Mouse (Mus musculus) erythroblast, embryonic 14.5 days (primary cell): ENCODE results near the gene Heatr6. TPM values are rescaled to one million over a fixed set of nuclear protein-coding genes. Genes with fewer than 3 reads are reported as not detected.

Experiments
- H3K27me3 ChIP-seq: 2 replicates; pipeline ENCODE4 v1.6.1; 2012; ENCODE audit warnings: inconsistent platforms; ENCODE audit not compliant: control insufficient read depth
- H3K36me3 ChIP-seq: 2 replicates; pipeline ENCODE4 v1.6.1; 2012; ENCODE audit warnings: mild to moderate bottlenecking, inconsistent platforms; ENCODE audit not compliant: control insufficient read depth
- H3K4me1 ChIP-seq: 2 replicates; pipeline ENCODE4 v1.6.1; 2012; ENCODE audit warnings: inconsistent platforms; ENCODE audit not compliant: control insufficient read depth
- H3K4me3 ChIP-seq: replicated peaks from 2 replicates; pipeline ENCODE3; 2012; ENCODE audit warnings: moderate library complexity, mild to moderate bottlenecking, inconsistent platforms
- H3K9me3 ChIP-seq: 2 replicates; pipeline ENCODE4 v1.6.1; 2012; ENCODE audit warnings: low read length, inconsistent platforms, mixed read lengths; ENCODE audit not compliant: control insufficient read depth
- GATA1 ChIP-seq: IDR thresholded peaks from 2 replicates; pipeline ENCODE4 v1.6.1; 2012; ENCODE audit warnings: low read length, inconsistent platforms, mixed read lengths
- TAL1 ChIP-seq: IDR thresholded peaks from 3 replicates; pipeline ENCODE4 v1.6.1; 2012; ENCODE audit warnings: low read length, inconsistent platforms, mixed read lengths
- polyA plus RNA-seq: library from polyadenylated mRNA; stranded (reverse); fragments of >175 nt; gene quantifications from 2 replicates; pipeline ENCODE4 v1.2.3, GENCODE M21; 2012

The Heatr6 gene
- polyA plus RNA-seq, 1 experiment, result 0.15 TPM

DNA sequence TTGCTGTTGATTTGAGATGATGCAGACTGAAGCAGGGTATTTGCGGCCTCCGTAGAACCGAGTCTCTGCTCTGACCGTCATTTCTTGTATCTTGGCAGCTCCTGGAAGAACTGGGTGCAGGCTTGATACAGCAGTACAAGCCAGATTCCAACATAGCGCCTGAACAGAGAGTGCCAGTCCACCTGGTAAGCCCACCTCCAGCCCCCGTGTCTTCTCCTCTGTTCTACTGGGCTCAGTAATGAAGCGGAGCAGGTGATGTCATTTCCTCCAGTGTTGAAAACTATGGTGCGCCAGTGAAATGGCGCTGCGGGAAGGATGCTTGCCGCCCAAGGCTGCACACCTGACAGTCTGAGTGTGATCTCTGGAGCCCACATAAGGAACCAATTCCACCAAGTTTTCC lies 20.8 kb downstream of the Heatr6 start:
- H3K9me3 ChIP-seq, result no peaks in the 10 kb centered on the region
- H3K36me3 ChIP-seq, result peaks cover 81% of the 10 kb centered on the region
- H3K4me1 ChIP-seq, result no peaks in the 10 kb centered on the region
- no peak overlapping the region for H3K4me3 ChIP-seq
- H3K27me3 ChIP-seq, result no peaks in the 10 kb centered on the region
- no peak for TF ChIP-seq TAL1
- TF ChIP-seq GATA1, result no peak

DNA sequence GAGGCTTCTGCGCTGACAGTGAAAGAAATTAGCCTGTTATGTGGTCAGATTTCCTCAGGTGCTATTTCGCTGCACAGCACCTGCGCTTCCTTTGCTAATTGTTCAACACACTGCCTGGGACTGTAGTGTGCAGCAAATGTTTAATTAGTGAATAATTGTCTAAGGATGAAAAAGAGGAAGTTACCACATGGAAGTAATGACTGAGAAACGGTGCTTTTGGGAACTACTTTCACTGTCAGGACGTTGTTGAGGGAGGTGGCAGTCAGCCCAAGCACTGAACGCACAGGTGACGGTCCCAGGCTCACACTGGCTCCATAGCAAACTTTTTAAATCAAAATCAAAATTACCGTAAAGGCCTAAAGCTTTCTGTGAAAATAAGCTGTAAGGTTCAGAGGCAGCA lies 23.3 kb downstream of the Heatr6 start:
- Histone ChIP-seq H3K4me1 (no peaks in the 10 kb centered on the region), H3K4me3 (no peak overlapping the region), H3K36me3 (peaks cover 90% of the 10 kb centered on the region), H3K9me3 (peaks cover 9% of the 10 kb centered on the region), H3K27me3 (no peaks in the 10 kb centered on the region)
- TF ChIP-seq GATA1, result no peak
- TF ChIP-seq TAL1, result no peak

DNA sequence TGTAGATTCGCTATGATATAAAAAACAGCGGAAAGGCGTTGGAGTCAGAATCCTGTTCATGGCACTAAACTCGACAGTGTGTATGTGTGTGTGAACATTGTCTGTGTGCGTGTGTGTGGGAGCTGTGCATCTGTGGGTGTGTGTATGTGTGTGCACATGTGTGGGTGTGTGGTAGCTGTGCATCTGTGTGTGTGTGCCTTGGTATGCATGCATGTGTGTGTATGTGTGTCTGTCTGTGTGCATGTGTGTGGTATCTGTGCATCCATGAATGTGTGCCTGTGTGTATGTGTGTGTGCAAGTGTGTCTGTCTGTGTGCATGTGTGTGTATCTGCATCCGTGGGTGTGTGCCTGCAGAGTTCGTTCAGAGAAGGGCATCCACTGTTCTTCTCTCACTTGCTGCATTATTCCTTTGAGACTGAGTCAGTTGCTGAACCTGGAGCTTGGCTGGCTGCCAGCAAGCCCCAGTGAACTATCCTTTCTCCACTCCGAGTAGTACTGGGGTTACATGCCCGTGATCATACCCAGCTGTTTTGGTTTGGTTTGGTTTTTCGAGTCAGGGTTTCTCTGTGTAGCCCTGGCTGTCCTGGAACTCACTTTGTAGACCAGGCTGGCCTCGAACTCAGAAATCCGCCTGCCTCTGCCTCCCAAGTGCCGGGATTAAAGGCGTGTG lies 30.6 kb downstream of the Heatr6 start:
- Histone ChIP-seq H3K9me3 (peaks cover 9% of the 10 kb centered on the region), H3K36me3 (peaks cover 45% of the 10 kb centered on the region), H3K4me1 (peaks cover 4% of the 10 kb centered on the region), H3K4me3 (no peak overlapping the region), H3K27me3 (no peaks in the 10 kb centered on the region; the same call in 1 of the 2 replicates)
- no peak for TF ChIP-seq GATA1
- peak; percentile 28; the same call in 1 of the 3 replicates for TF ChIP-seq TAL1

DNA sequence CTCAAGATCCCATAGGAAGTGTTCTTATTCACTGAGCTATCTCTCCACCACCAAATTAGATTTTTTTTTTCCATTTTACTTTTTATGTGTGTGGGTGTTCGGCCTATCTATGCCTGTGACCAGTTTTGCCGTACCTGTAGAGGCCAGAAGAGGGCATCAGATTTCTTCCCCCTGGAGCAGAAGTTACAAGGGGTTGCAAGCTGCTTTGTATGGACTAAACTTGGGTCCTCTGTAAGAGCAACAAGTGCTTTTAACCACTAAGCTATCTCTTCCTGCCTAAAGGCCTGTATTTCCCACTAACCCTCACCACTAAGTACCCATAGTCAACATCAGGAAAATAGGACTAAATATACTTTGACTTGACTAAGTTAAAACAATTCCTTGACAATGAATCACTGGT lies 31.2 kb downstream of the Heatr6 start:
- Histone ChIP-seq H3K9me3 (peaks cover 9% of the 10 kb centered on the region), H3K4me3 (no peak overlapping the region), H3K27me3 (peaks cover 2% of the 10 kb centered on the region; the same call in 1 of the 2 replicates), H3K36me3 (peaks cover 39% of the 10 kb centered on the region), H3K4me1 (peaks cover 4% of the 10 kb centered on the region)
- TF ChIP-seq GATA1 (no peak), TAL1 (no peak)

DNA sequence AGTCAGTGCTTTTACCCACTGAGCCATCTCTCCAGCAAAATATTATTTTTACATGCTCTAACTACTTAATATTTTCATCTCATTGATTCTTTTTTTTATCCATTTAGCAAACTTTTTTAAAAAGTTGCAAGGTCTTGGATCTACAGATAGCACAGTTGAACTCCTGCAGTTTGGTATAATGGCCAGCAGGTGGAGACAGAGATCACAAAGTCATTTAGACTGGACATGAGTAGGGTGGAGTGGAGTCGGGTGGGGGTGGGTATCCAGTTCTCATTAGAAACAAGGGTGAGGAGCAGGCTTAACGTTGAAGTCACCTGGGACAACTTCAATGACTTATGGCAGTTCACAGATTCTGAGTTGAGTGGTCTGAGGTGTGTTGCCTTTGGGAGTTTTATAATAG lies 31.9 kb downstream of the Heatr6 start:
- no peak overlapping the region for H3K4me3 ChIP-seq
- TF ChIP-seq TAL1 (no peak), GATA1 (no peak)

DNA sequence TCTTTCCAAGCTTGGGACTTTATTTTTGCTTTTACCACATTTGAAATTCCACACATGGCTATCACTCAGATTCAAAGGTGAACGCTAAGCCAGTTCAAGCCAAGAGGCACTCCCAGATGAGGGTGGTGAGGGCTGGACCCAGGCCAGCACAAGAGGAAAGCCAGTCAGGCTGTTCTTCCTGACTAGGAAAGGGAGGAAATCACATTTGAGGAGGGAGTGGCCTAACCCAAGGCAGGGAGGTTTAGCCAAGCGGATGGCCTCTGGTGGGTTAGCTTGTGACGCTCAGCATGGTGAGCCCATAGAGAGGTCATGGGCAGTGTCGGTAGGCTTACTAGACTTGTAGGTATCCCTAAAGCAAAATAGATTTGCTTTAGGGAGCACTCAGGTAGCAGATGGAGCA lies 33.3 kb downstream of the Heatr6 start:
- peaks cover 2% of the 10 kb centered on the region; the same call in 1 of the 2 replicates for H3K27me3 ChIP-seq
- H3K9me3 ChIP-seq, result no peaks in the 10 kb centered on the region
- no peak overlapping the region for H3K4me3 ChIP-seq
- H3K4me1 ChIP-seq, result peaks cover 4% of the 10 kb centered on the region
- peaks cover 18% of the 10 kb centered on the region for H3K36me3 ChIP-seq
- TF ChIP-seq GATA1, result no peak
- no peak for TF ChIP-seq TAL1

More for the DNA sequence above, 31.9 kb downstream of the Heatr6 start:
- Histone ChIP-seq H3K27me3 (peaks cover 2% of the 10 kb centered on the region; the same call in 1 of the 2 replicates), H3K36me3 (peaks cover 32% of the 10 kb centered on the region), H3K4me1 (peaks cover 4% of the 10 kb centered on the region), H3K9me3 (peaks cover 6% of the 10 kb centered on the region)

DNA sequence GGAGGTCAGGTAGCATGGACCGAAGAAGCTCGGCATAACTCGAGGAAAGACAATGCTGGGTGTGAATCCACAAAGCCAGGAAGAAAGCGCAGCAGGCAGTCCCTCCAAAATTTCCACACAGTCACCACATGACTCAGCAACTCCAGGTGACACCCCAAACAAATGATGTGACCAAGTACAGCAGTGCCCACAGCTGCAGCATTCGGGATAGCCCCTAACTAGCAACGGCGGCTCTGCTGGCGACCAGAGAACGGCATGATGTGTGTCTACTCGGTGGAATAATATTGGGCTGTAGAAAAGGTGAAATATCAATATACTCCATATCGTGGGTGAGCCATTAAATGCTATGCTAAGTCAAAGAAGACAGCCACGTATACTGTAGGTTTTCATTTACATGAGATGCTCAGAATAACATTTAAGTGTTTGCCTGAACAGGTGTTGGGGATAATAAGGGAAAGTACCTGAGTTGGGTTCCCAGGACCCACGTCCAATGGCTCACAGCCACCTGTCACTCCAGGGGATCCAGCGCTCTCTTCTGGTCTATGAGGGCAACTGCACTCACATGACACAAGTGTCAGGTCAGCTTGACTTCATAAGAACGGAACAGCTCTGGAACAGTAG lies 34.0 kb downstream of the Heatr6 start:
- Histone ChIP-seq H3K27me3 (peaks cover 2% of the 10 kb centered on the region; the same call in 1 of the 2 replicates), H3K4me1 (peaks cover 4% of the 10 kb centered on the region)
- TF ChIP-seq TAL1 (no peak), GATA1 (no peak)

DNA sequence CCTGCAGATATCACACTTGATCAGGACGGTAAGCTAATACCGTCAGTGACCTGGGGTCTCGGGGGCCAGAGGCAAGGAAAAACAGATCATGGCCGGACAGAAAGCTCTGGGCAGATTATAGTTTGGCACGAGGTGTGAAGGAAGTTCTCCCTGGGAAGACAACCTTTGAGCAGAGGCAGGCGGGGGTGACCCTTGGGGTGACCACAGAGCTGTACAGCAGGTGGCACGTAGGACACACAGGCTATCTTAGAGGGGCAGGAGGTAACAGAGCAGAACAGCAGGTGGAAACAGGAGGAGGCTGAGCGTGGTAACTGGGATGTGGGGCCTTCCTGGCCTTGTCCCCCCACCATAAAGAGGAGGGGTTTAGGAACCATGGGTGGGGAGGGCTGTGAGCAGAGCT lies 34.8 kb downstream of the Heatr6 start:
- Histone ChIP-seq H3K4me3 (no peak overlapping the region), H3K9me3 (no peaks in the 10 kb centered on the region), H3K4me1 (peaks cover 4% of the 10 kb centered on the region), H3K27me3 (peaks cover 2% of the 10 kb centered on the region; the same call in 1 of the 2 replicates), H3K36me3 (peaks cover 7% of the 10 kb centered on the region)
- TF ChIP-seq GATA1 (no peak), TAL1 (no peak)

More for the DNA sequence above, 34.0 kb downstream of the Heatr6 start:
- H3K4me3 ChIP-seq, result no peak overlapping the region
- H3K9me3 ChIP-seq, result no peaks in the 10 kb centered on the region
- H3K36me3 ChIP-seq, result peaks cover 14% of the 10 kb centered on the region

DNA sequence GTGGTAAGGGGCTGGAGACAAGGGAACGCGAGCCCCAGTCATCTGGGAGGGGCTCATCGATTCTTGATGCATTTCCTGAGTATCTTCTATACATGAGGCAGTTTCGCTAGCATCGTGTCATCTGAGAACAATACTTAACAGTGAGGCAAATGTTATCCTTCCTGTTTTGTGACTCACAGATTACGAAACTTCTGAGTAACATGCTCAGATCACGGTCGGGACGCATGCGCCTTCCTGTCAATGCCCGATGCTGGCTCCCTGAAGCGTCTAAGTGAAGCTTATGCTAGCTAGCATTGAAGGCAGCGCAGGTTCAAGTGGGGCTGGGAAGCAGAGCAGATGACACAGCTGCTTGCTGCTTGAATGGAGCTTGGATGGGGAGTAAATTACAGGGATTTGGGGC lies 35.8 kb downstream of the Heatr6 start:
- Histone ChIP-seq H3K27me3 (peaks cover 2% of the 10 kb centered on the region; the same call in 1 of the 2 replicates), H3K4me3 (no peak overlapping the region), H3K4me1 (peaks cover 4% of the 10 kb centered on the region), H3K9me3 (no peaks in the 10 kb centered on the region), H3K36me3 (no peaks in the 10 kb centered on the region)
- TF ChIP-seq GATA1 (no peak), TAL1 (no peak)
